Mouse (Mus musculus): ENCODE data around the gene Zfp335. TPM values are rescaled to one million over a fixed set of nuclear protein-coding genes. Genes with fewer than 3 reads are reported as not detected.

Zfp335 gene
- polyA plus RNA-seq, 1 experiment from 2014 or later, result 14.6 TPM

DNA sequence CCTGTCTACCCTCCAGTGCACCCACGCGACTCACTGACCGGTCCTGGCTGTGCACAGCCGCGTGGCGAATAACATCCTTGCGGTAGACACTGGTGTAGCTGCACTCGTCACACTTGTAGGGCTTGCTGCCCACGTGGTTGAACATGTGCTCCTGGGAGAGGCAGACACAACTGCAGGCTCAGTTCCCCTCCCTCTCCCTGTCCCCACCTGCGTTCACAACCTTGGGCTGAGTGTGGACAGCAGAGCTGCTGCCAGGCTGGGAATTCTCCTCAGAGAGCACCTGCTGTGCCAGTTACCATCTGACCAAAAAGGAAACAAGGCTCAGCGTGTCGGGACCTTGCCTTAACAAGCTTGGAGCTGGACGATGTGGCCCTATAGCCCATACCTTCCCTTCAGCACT is 10.2 kb downstream of the Zfp335 start:
- H3K4me1 ChIP-seq (replicated peaks; ENCODE audit: control insufficient read depth, insufficient read depth, low read length), result no peaks in the 10 kb centered on the region
- 0 out of 2 replicates have a peak, but pooled peaks cover 5% of the 10 kb centered on the region for H3K9me3 ChIP-seq (ENCODE audit: control insufficient read depth, low read length)
- H3K27me3 ChIP-seq (ENCODE audit: control insufficient read depth, insufficient read depth, low read length), result no peaks in the 10 kb centered on the region
- H3K27ac ChIP-seq, result no peak overlapping the region
- H3K9ac ChIP-seq, result no peak overlapping the region
- ATAC-seq (ENCODE audit: low FRiP score), result no peak
- no peak overlapping the region for H3K4me3 ChIP-seq (replicated peaks; ENCODE audit: low read length)
- DNase-seq (ENCODE audit: low spot score), result no peak
- WGBS, result 91% methylated on average over 13 of the region's 13 CpGs
- peaks cover 94% of the 10 kb centered on the region for H3K36me3 ChIP-seq (replicated peaks; ENCODE audit: control insufficient read depth, insufficient read depth)
- H3K4me2 ChIP-seq (replicated peaks), result no peak overlapping the region

- 92% methylated on average over 16 of the region's 16 CpGs for WGBS
- no peak for ATAC-seq (ENCODE audit: low FRiP score)
- DNase-seq (ENCODE audit: low spot score), result no peak
- Histone ChIP-seq H3K9ac (no peak overlapping the region), H3K27ac (no peak overlapping the region), H3K36me3 (replicated peaks; ENCODE audit: control insufficient read depth, insufficient read depth) (peaks cover 94% of the 10 kb centered on the region), H3K4me1 (replicated peaks; ENCODE audit: control insufficient read depth, insufficient read depth, low read length) (no peaks in the 10 kb centered on the region), H3K9me3 (ENCODE audit: control insufficient read depth, low read length) (no peaks in the 10 kb centered on the region), H3K27me3 (ENCODE audit: control insufficient read depth, insufficient read depth, low read length) (no peaks in the 10 kb centered on the region), H3K4me3 (replicated peaks; ENCODE audit: low read length) (no peak overlapping the region), H3K4me2 (replicated peaks) (no peak overlapping the region)
Measured at GRCm38 (mm10) chr2:164899723-164900459, 11.7 kb downstream of the Zfp335 start.

- H3K4me3 ChIP-seq (replicated peaks; ENCODE audit: low read length), result no peak overlapping the region
- no peak overlapping the region for H3K27ac ChIP-seq
- H3K27me3 ChIP-seq (ENCODE audit: control insufficient read depth, insufficient read depth, low read length), result no peaks in the 10 kb centered on the region
- 94% methylated on average over 15 of the region's 15 CpGs for WGBS
- no peaks in the 10 kb centered on the region for H3K4me1 ChIP-seq (replicated peaks; ENCODE audit: control insufficient read depth, insufficient read depth, low read length)
- no peaks in the 10 kb centered on the region for H3K9me3 ChIP-seq (ENCODE audit: control insufficient read depth, low read length)
- peaks cover 94% of the 10 kb centered on the region for H3K36me3 ChIP-seq (replicated peaks; ENCODE audit: control insufficient read depth, insufficient read depth)
- ATAC-seq (ENCODE audit: low FRiP score) (no peak), DNase-seq (ENCODE audit: low spot score) (no peak)
- no peak overlapping the region for H3K9ac ChIP-seq
- no peak overlapping the region for H3K4me2 ChIP-seq (replicated peaks)
Measured at GRCm38 (mm10) chr2:164899034-164899433, 12.5 kb downstream of the Zfp335 start.

- Histone ChIP-seq H3K4me1 (replicated peaks; ENCODE audit: control insufficient read depth, insufficient read depth, low read length) (no peaks in the 10 kb centered on the region), H3K9me3 (ENCODE audit: control insufficient read depth, low read length) (no peaks in the 10 kb centered on the region), H3K9ac (no peak overlapping the region), H3K36me3 (replicated peaks; ENCODE audit: control insufficient read depth, insufficient read depth) (peaks cover 100% of the 10 kb centered on the region), H3K27ac (no peak overlapping the region), H3K27me3 (ENCODE audit: control insufficient read depth, insufficient read depth, low read length) (no peaks in the 10 kb centered on the region), H3K4me2 (replicated peaks) (no peak overlapping the region), H3K4me3 (replicated peaks; ENCODE audit: low read length) (no peak overlapping the region)
- ATAC-seq (ENCODE audit: low FRiP score) (no peak), DNase-seq (ENCODE audit: low spot score) (no peak)
- 96% methylated on average over 7 of the region's 7 CpGs for WGBS
Measured at GRCm38 (mm10) chr2:164898008-164898407, 13.5 kb downstream of the Zfp335 start.

DNA sequence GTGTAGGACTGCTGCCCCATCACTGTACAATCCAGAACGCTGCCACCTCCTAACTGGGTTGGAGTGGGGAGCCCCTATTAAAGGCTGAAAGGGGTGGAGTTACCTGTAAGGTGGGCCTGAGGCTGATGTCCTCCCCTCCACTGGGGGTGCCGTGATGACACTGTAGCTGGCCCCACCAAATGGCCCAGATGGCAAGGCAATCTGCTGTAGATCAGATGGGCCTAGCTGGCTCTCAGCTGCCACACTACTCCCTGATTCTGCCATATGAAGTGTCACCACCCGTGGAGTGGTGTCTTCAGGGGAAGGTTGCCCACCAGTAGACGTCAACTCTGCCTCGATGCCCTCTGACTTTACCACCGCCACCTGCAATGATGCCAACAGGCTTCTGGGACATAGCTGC is 15.7 kb downstream of the Zfp335 start:
- ATAC-seq (ENCODE audit: low FRiP score) (no peak), DNase-seq (ENCODE audit: low spot score) (no peak)
- Histone ChIP-seq H3K4me3 (replicated peaks; ENCODE audit: low read length) (no peak overlapping the region), H3K4me1 (replicated peaks; ENCODE audit: control insufficient read depth, insufficient read depth, low read length) (no peaks in the 10 kb centered on the region), H3K36me3 (replicated peaks; ENCODE audit: control insufficient read depth, insufficient read depth) (peaks cover 100% of the 10 kb centered on the region), H3K4me2 (replicated peaks) (no peak overlapping the region), H3K9ac (no peak overlapping the region), H3K27me3 (ENCODE audit: control insufficient read depth, insufficient read depth, low read length) (no peaks in the 10 kb centered on the region), H3K9me3 (ENCODE audit: control insufficient read depth, low read length) (no peaks in the 10 kb centered on the region), H3K27ac (no peak overlapping the region)
- 94% methylated on average over 6 of the region's 6 CpGs for WGBS

DNA sequence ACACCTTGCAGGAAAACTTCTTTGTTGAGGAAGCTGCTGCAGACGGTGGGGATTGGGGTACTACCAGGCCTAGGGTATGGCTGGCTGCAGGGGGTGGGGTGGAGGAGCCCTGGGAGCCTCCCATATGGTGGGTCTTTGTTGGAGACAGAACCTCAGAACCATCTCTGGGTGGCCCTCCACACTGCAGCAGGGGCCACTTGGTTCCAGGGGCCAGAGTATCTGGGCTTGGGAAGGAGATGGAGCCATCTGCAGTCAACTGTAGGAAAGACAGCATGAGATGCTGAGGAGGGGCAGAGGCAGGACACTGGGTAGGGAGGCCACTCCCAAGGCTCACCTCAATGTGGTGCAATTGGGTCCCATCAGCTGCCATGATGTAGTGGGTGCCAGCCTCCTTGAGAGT is 16.9 kb downstream of the Zfp335 start:
- no peak overlapping the region for H3K27ac ChIP-seq
- H3K36me3 ChIP-seq (replicated peaks; ENCODE audit: control insufficient read depth, insufficient read depth), result peaks cover 100% of the 10 kb centered on the region
- H3K27me3 ChIP-seq (ENCODE audit: control insufficient read depth, insufficient read depth, low read length), result no peaks in the 10 kb centered on the region
- H3K4me1 ChIP-seq (replicated peaks; ENCODE audit: control insufficient read depth, insufficient read depth, low read length), result no peaks in the 10 kb centered on the region
- ATAC-seq (ENCODE audit: low FRiP score) (no peak), DNase-seq (ENCODE audit: low spot score) (no peak)
- H3K9me3 ChIP-seq (ENCODE audit: control insufficient read depth, low read length), result no peaks in the 10 kb centered on the region
- no peak overlapping the region for H3K4me2 ChIP-seq (replicated peaks)
- no peak overlapping the region for H3K4me3 ChIP-seq (replicated peaks; ENCODE audit: low read length)
- 95% methylated on average over 1 of the region's 1 CpGs for WGBS
- H3K9ac ChIP-seq, result no peak overlapping the region

DNA sequence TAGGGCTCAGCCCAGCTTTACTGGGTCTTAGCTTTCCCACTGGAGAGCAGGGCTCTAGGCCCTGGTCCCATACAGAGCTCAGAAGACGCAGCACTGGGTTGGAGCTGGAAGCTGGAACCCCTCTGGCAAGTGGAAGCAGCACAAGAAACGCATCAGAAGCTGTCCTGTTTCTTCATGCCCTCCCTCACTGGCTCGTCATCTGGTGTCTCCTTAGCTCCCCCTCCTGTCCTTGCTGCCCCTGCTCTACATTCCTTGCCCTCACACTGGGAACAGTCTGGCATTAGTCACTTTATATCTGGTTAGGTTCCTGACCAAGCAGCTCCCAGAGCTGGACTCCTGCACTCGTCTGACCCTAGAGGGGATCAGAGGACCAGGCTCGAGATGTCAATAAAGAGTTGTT is 17.5 kb downstream of the Zfp335 start:
- no peak for ATAC-seq (ENCODE audit: low FRiP score)
- no peaks in the 10 kb centered on the region for H3K27me3 ChIP-seq (ENCODE audit: control insufficient read depth, insufficient read depth, low read length)
- 63% methylated on average over 5 of the region's 5 CpGs for WGBS

GRCm38 (mm10) chr2:164892696-164893216 is 18.8 kb downstream of the Zfp335 start:
- H3K4me3 ChIP-seq (replicated peaks; ENCODE audit: low read length), result no peak overlapping the region
- no peak for ATAC-seq (ENCODE audit: low FRiP score)
- no peak overlapping the region for H3K9ac ChIP-seq
- WGBS, result 87% methylated on average over 6 of the region's 6 CpGs
- H3K4me2 ChIP-seq (replicated peaks), result no peak overlapping the region
- peaks cover 100% of the 10 kb centered on the region for H3K36me3 ChIP-seq (replicated peaks; ENCODE audit: control insufficient read depth, insufficient read depth)
- no peaks in the 10 kb centered on the region for H3K9me3 ChIP-seq (ENCODE audit: control insufficient read depth, low read length)
- H3K27ac ChIP-seq, result no peak overlapping the region
- no peak for DNase-seq (ENCODE audit: low spot score)
- H3K27me3 ChIP-seq (ENCODE audit: control insufficient read depth, insufficient read depth, low read length), result no peaks in the 10 kb centered on the region
- no peaks in the 10 kb centered on the region for H3K4me1 ChIP-seq (replicated peaks; ENCODE audit: control insufficient read depth, insufficient read depth, low read length)

More for the DNA sequence above, 17.5 kb downstream of the Zfp335 start:
- no peak overlapping the region for H3K4me3 ChIP-seq (replicated peaks; ENCODE audit: low read length)
- H3K4me1 ChIP-seq (replicated peaks; ENCODE audit: control insufficient read depth, insufficient read depth, low read length), result no peaks in the 10 kb centered on the region
- DNase-seq (ENCODE audit: low spot score), result no peak
- peaks cover 100% of the 10 kb centered on the region for H3K36me3 ChIP-seq (replicated peaks; ENCODE audit: control insufficient read depth, insufficient read depth)
- no peaks in the 10 kb centered on the region for H3K9me3 ChIP-seq (ENCODE audit: control insufficient read depth, low read length)
- H3K4me2 ChIP-seq (replicated peaks), result no peak overlapping the region
- H3K9ac ChIP-seq, result no peak overlapping the region
- H3K27ac ChIP-seq, result no peak overlapping the region

GRCm38 (mm10) chr2:164891908-164892695 is 19.5 kb downstream of the Zfp335 start:
- 82% methylated on average over 15 of the region's 15 CpGs for WGBS
- peaks cover 100% of the 10 kb centered on the region for H3K36me3 ChIP-seq (replicated peaks; ENCODE audit: control insufficient read depth, insufficient read depth)
- DNase-seq (ENCODE audit: low spot score) (no peak), ATAC-seq (ENCODE audit: low FRiP score) (no peak)
- H3K4me2 ChIP-seq (replicated peaks), result no peak overlapping the region
- H3K27me3 ChIP-seq (ENCODE audit: control insufficient read depth, insufficient read depth, low read length), result no peaks in the 10 kb centered on the region
- H3K27ac ChIP-seq, result no peak overlapping the region
- H3K4me3 ChIP-seq (replicated peaks; ENCODE audit: low read length), result no peak overlapping the region
- no peaks in the 10 kb centered on the region for H3K9me3 ChIP-seq (ENCODE audit: control insufficient read depth, low read length)
- no peaks in the 10 kb centered on the region for H3K4me1 ChIP-seq (replicated peaks; ENCODE audit: control insufficient read depth, insufficient read depth, low read length)
- H3K9ac ChIP-seq, result no peak overlapping the region
